8 mouse cellular contexts compared by ENCODE assay signal in the genomic region with DNA sequence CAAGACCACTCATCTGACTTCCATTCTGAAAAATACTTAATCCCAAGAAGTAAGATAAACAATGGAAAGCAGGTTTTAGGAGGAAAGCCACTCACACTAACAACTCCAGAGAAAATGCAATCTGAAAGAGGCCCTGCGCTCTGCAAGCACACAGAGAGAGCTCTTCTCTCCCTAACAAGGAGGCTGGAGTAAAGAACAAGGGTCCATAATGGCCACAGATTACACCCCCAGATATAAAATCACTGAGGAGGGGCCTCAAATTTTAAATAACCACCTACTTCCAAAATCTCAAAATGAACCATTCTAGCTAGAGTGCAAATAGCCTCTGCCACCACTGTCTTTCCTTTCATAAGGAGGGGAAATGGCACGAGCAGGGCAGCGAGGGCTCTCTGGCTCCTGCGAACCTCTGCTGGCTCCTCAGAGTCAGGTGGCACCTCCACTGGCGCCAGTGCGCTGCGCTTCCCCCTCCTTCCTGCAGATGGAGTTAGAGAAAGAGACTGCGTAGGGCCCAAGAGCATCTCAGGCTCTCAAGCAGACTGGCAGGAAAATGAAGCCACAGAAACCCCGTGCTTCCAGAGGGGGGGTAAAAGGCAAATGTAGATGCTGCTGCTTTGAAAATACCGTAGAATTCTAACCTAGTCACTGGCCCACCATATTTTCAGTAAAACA. TPM values are rescaled to one million over a fixed set of nuclear protein-coding genes. Genes with fewer than 3 reads are reported as not detected.
DNase-seq lines count a peak whose midpoint lies in the region; ATAC-seq and TF ChIP-seq lines count a peak whose summit lies in the region.

No protein-coding gene starts in this region.

- no peaks in the 10 kb centered on the region for H3K27me3 ChIP-seq in embryonic facial prominence, embryonic 10.5 days (replicated peaks; ENCODE audit: low read depth, poor library complexity, severe bottlenecking)
- H3K27me3 ChIP-seq in heart, embryonic 12.5 days (replicated peaks), result no peaks in the 10 kb centered on the region
- H3K27me3 ChIP-seq in kidney, embryonic 15.5 days, result no peaks in the 10 kb centered on the region
- no peaks in the 10 kb centered on the region for H3K27me3 ChIP-seq in limb, embryonic 14.5 days (ENCODE audit: control insufficient read depth, insufficient read depth, low read length)
- H3K27me3 ChIP-seq in midbrain, embryonic 15.5 days (replicated peaks), result no peaks in the 10 kb centered on the region

- H3K36me3 ChIP-seq in embryonic facial prominence, embryonic 10.5 days (replicated peaks), result no peaks in the 10 kb centered on the region
- H3K36me3 ChIP-seq in heart, embryonic 12.5 days, result no peaks in the 10 kb centered on the region
- no peaks in the 10 kb centered on the region for H3K36me3 ChIP-seq in kidney, embryonic 15.5 days
- H3K36me3 ChIP-seq in limb, embryonic 14.5 days (ENCODE audit: control insufficient read depth, insufficient read depth, low read length), result no peaks in the 10 kb centered on the region
- no peaks in the 10 kb centered on the region for H3K36me3 ChIP-seq in midbrain, embryonic 15.5 days (replicated peaks)

- peak; percentile 28 for DNase-seq in gastrocnemius, adult 18-20 months (ENCODE audit: low spot score)
- DNase-seq in gastrocnemius, postnatal 25 days, result no peak
- peak; percentile 64 for DNase-seq in embryonic facial prominence, embryonic 10.5 days (ENCODE audit: low spot score)
- DNase-seq in limb, embryonic 14.5 days (ENCODE audit: low spot score), result no peak
- DNase-seq in spleen, postnatal 36 days (ENCODE audit: low spot score in 2 of 2), result peak; percentile 36 to 43

- no peak overlapping the region for H3K9ac ChIP-seq in heart, embryonic 12.5 days
- no peak overlapping the region for H3K9ac ChIP-seq in kidney, embryonic 15.5 days
- H3K9ac ChIP-seq in limb, embryonic 14.5 days (ENCODE audit: low read depth, low read length, severe bottlenecking), result no peak overlapping the region
- no peak overlapping the region for H3K9ac ChIP-seq in midbrain, embryonic 15.5 days

- no peak overlapping the region for H3K27ac ChIP-seq in embryonic facial prominence, embryonic 10.5 days (replicated peaks)
- no peak overlapping the region for H3K27ac ChIP-seq in heart, embryonic 12.5 days (ENCODE audit: poor library complexity, severe bottlenecking)
- H3K27ac ChIP-seq in kidney, embryonic 15.5 days, result no peak overlapping the region
- H3K27ac ChIP-seq in limb, embryonic 14.5 days (replicated peaks; ENCODE audit: low read depth, low read length), result no peak overlapping the region
- H3K27ac ChIP-seq in midbrain, embryonic 15.5 days, result 0 out of 2 replicates have a peak overlapping the region, but pooled peaks have one; percentile 7

- no peak for TF ChIP-seq POLR2A in limb, embryonic 14.5 days (IDR thresholded peaks at IDR 0.05; ENCODE audit: borderline replicate concordance, extremely low read depth, insufficient read depth, insufficient read length)

- H3K4me3 ChIP-seq in embryonic facial prominence, embryonic 10.5 days, result peak overlapping the region; percentile 25; the same call in 1 of the 2 replicates
- peak overlapping the region; percentile 18 for H3K4me3 ChIP-seq in heart, embryonic 12.5 days
- H3K4me3 ChIP-seq in kidney, embryonic 15.5 days (replicated peaks), result peak overlapping the region; percentile 6; the same call in 1 of the 2 replicates
- H3K4me3 ChIP-seq in limb, embryonic 14.5 days (replicated peaks; ENCODE audit: low read length), result no peak overlapping the region
- H3K4me3 ChIP-seq in midbrain, embryonic 15.5 days, result peak overlapping the region; percentile 29

- H3K4me1 ChIP-seq in embryonic facial prominence, embryonic 10.5 days, result peaks cover 18% of the 10 kb centered on the region
- peaks cover 19% of the 10 kb centered on the region for H3K4me1 ChIP-seq in heart, embryonic 12.5 days (replicated peaks)
- peaks cover 20% of the 10 kb centered on the region for H3K4me1 ChIP-seq in kidney, embryonic 15.5 days
- H3K4me1 ChIP-seq in limb, embryonic 14.5 days (ENCODE audit: control insufficient read depth, insufficient read depth, low read length), result peaks cover 3% of the 10 kb centered on the region; the same call in 1 of the 2 replicates
- H3K4me1 ChIP-seq in midbrain, embryonic 15.5 days, result peaks cover 16% of the 10 kb centered on the region

- no peaks in the 10 kb centered on the region for H3K9me3 ChIP-seq in embryonic facial prominence, embryonic 10.5 days
- no peaks in the 10 kb centered on the region for H3K9me3 ChIP-seq in heart, embryonic 12.5 days (replicated peaks)
- H3K9me3 ChIP-seq in kidney, embryonic 15.5 days (replicated peaks), result no peaks in the 10 kb centered on the region
- H3K9me3 ChIP-seq in limb, embryonic 14.5 days (ENCODE audit: control insufficient read depth, low read length), result no peaks in the 10 kb centered on the region
- H3K9me3 ChIP-seq in midbrain, embryonic 15.5 days, result no peaks in the 10 kb centered on the region

- H3K4me2 ChIP-seq in heart, embryonic 12.5 days, result peak overlapping the region; percentile 62
- peak overlapping the region; percentile 52 for H3K4me2 ChIP-seq in kidney, embryonic 15.5 days
- peak overlapping the region; percentile 25; the same call in 1 of the 2 replicates for H3K4me2 ChIP-seq in limb, embryonic 14.5 days (replicated peaks; ENCODE audit: low read depth, low read length, severe bottlenecking)
- peak overlapping the region; percentile 50 for H3K4me2 ChIP-seq in midbrain, embryonic 15.5 days

- no peak for ATAC-seq in heart, embryonic 12.5 days (ENCODE audit: insufficient number of reproducible peaks, low FRiP score)
- peak; percentile 86 for ATAC-seq in kidney, embryonic 15.5 days (replicated peaks; ENCODE audit: low FRiP score)
- ATAC-seq in limb, embryonic 14.5 days (ENCODE audit: low FRiP score, low read depth), result no peak
- peak; percentile 95 for ATAC-seq in midbrain, embryonic 15.5 days (replicated peaks)

- WGBS in embryonic facial prominence, embryonic 10.5 days, result 35% methylated on average over 10 of the region's 10 CpGs
- WGBS in heart, embryonic 12.5 days, result 43% methylated on average over 10 of the region's 10 CpGs
- WGBS in kidney, embryonic 15.5 days, result 21% methylated on average over 10 of the region's 10 CpGs
- 34% methylated on average over 10 of the region's 10 CpGs for WGBS in limb, embryonic 14.5 days
- 17% methylated on average over 10 of the region's 10 CpGs for WGBS in midbrain, embryonic 15.5 days

RNA-seq across cellular contexts. Expression of a gene that starts 51.4 kb away (rescaled TPM):
- total RNA-seq in gastrocnemius, adult 18-20 months (2021), result 1 to 10 TPM; 7.8 to 9.4 TPM
- 1 to 10 TPM; 6.2 to 6.6 TPM for total RNA-seq in gastrocnemius, postnatal 25 days (2021)
- polyA plus RNA-seq in embryonic facial prominence, embryonic 10.5 days (2016; fragmentation: Nextera tagmentation; extraction: Ambion mirVana), result 44.6 and 48.3 TPM in 2 replicates
- polyA plus RNA-seq in heart, embryonic 12.5 days (2016; fragmentation: Nextera tagmentation; extraction: Ambion mirVana), result 37.7 and 39.5 TPM in 2 replicates
- polyA plus RNA-seq in kidney, embryonic 15.5 days (2015; fragmentation: Nextera tagmentation; extraction: Ambion mirVana), result 65.4 and 65.9 TPM in 2 replicates
- polyA plus RNA-seq in limb, embryonic 14.5 days (2012; rRNA removed), result 13.4 and 14.2 TPM in 2 replicates
- 30.9 and 32.9 TPM in 2 replicates for polyA plus RNA-seq in limb, embryonic 14.5 days (2014; fragmentation: Nextera tagmentation; extraction: Ambion mirVana)
- 19.0 and 19.8 TPM in 2 replicates for polyA plus RNA-seq in midbrain, embryonic 15.5 days (2015; fragmentation: Nextera tagmentation; extraction: Ambion mirVana)

Comparison
In these comparisons a context has a peak if more than half of its experiments do, and no peak if none do; other contexts are left out.
1. DNase-seq: peak in gastrocnemius, adult 18-20 months (single experiment), embryonic facial prominence, embryonic 10.5 days (single experiment) and spleen, postnatal 36 days (2 of 2); none in gastrocnemius, postnatal 25 days (single experiment) and limb, embryonic 14.5 days (single experiment).
2. ATAC-seq: peak in kidney, embryonic 15.5 days (single experiment) and midbrain, embryonic 15.5 days (single experiment); none in heart, embryonic 12.5 days (single experiment) and limb, embryonic 14.5 days (single experiment).
3. Peak in every context shown above with its lines, with median percentiles within 50 percentile points of each other: H3K4me2 ChIP-seq.